Mouse (Mus musculus) mesoderm, embryonic 11.5 days (tissue): Measurements from ENCODE around the gene Vamp1.

Source experiments
- DNase-seq: peaks from one replicate; pipeline ENCODE4 v3.0.0-alpha.2; 2012; ENCODE audit warnings: low read depth, low spot score

Gene Vamp1

GRCm38 (mm10) chr6:125284751-125285150 lies 69.4 kb downstream of the Vamp1 start:
- DNase-seq = no peak

GRCm38 (mm10) chr6:125285890-125286289 lies 70.5 kb downstream of the Vamp1 start, which contains the start of gene Tuba3a:
Gene Tuba3a, minus strand, starts transcription at chr6:125286042.
- no peak for DNase-seq

DNA sequence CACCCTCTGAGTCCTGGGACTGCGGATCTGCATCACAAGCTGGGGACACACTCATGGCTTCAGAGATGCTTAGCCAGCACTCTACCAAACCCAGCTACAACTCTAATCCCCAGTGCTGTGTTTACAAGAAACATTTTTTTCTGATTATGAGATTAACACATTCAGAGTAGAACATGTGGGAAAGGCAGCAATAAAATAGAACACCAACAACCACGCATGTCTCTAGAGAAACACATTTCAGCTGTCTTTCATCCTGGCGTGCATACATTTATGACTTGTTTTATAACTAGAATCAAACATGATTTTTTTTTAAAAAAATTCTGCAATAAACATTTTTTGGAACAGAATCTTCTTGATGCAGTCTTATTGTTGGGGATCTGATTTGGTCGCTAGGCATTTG lies 71.6 kb downstream of the Vamp1 start:
- DNase-seq = no peak

DNA sequence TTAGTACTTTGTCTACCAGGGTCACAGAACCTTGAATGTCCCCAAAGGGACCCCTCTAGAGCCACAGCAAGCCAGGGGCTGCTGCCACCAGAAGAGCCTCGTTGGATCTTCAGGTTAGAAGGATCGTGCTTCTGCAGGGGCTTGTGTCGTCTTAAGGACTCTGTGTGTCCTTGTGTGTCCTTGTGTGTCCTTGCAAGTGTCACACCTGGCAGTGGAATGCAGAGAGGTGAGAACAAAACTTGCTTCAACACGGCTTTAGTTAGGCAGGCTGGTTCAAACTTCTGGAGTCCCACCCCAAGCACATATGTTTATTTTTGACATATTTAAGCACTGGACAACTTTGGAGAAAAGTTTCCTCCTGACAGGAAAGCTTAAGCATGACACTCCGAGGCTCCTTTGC lies 73.4 kb downstream of the Vamp1 start:
- DNase-seq = no peak

DNA sequence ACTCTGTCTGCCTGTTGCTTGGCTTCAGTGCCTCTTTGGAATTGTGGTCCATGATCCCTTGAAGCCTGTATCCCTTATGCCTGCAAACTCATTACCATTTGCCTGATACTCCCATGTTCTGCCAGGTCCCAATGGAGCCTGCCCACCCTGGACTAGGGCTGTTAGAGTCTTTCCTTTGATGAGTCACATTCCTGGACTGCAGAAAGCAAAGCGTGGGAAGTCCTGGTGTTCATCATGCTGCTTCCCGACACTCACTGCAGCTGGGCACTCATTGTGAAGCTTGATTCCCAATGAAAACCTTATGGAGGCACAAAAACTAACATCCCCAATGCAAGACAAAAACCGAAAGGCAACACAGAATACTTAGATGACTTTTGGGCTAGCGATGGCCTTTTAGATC lies 76.0 kb downstream of the Vamp1 start:
- no peak for DNase-seq

GRCm38 (mm10) chr6:125292256-125292655 lies 76.9 kb downstream of the Vamp1 start:
- DNase-seq = no peak

- no peak for DNase-seq
Measured at GRCm38 (mm10) chr6:125294049-125294448, 78.7 kb downstream of the Vamp1 start.
